Mouse (Mus musculus) left cerebral cortex, postnatal 36 days (tissue): ENCODE data around the gene Arhgef10l. TPM values are rescaled to one million over a fixed set of nuclear protein-coding genes. Genes with fewer than 3 reads are reported as not detected.

ENCODE experiments used
- DNase-seq, 2 experiments: peaks; one replicate each; pipeline ENCODE4 v3.0.0; 2021 to 2022; ENCODE audit warnings: low spot score in 2 of 2, mixed read lengths in 1 of 2
- intact Hi-C: fragments of 180-260 bp; cut with DNase I; formaldehyde crosslinking; loops from one replicate; pipeline ENCODE4 v1.15.1; 2025
- total RNA-seq, 2 experiments: library from RNA; stranded (reverse); gene quantifications; 2 replicates each; pipeline ENCODE4 v1.2.3; 2021

The Arhgef10l gene
- total RNA-seq, 2 experiments from 2014 or later: 61.0 to 63.4 TPM

GRCm38 (mm10) chr4:140617391-140618385 lies 48.1 kb downstream of the Arhgef10l start:
- no peak for DNase-seq
- intact Hi-C loops: no loop called here

- intact Hi-C loops: no loop called here
- DNase-seq: no peak
Observed at GRCm38 (mm10) chr4:140616894-140617293, 48.9 kb downstream of the Arhgef10l start.

- DNase-seq: no peak
- intact Hi-C loops: no loop called here
Observed at GRCm38 (mm10) chr4:140616196-140616595, 49.6 kb downstream of the Arhgef10l start.

- no peak for DNase-seq
- intact Hi-C loops: no loop called here
Observed at GRCm38 (mm10) chr4:140615771-140616170, 50.0 kb downstream of the Arhgef10l start.

GRCm38 (mm10) chr4:140614553-140614952 lies 51.3 kb downstream of the Arhgef10l start:
- no peak for DNase-seq
- intact Hi-C loops: no loop called here

- intact Hi-C loops: no loop called here
- DNase-seq: no peak
Observed at GRCm38 (mm10) chr4:140614145-140614544, 51.7 kb downstream of the Arhgef10l start.

- DNase-seq: no peak
- intact Hi-C loops: no loop called here
Observed at GRCm38 (mm10) chr4:140610841-140611609, 54.8 kb downstream of the Arhgef10l start.

GRCm38 (mm10) chr4:140608228-140608720 lies 57.5 kb downstream of the Arhgef10l start:
- intact Hi-C loops: no loop called here

GRCm38 (mm10) chr4:140606779-140607178 lies 59.0 kb downstream of the Arhgef10l start:
- no peak for DNase-seq
- intact Hi-C loops: no loop called here

More at GRCm38 (mm10) chr4:140608228-140608720, 57.5 kb downstream of the Arhgef10l start:
- no peak for DNase-seq

GRCm38 (mm10) chr4:140606197-140606596 lies 59.6 kb downstream of the Arhgef10l start:
- DNase-seq: no peak
- intact Hi-C loops: no loop called here

GRCm38 (mm10) chr4:140605790-140606189 lies 60.0 kb downstream of the Arhgef10l start:
- DNase-seq: no peak
- intact Hi-C loops: no loop called here

- no peak for DNase-seq
- intact Hi-C loops: no loop called here
Observed at GRCm38 (mm10) chr4:140605247-140605646, 60.6 kb downstream of the Arhgef10l start.

GRCm38 (mm10) chr4:140604541-140604940 lies 61.3 kb downstream of the Arhgef10l start:
- intact Hi-C loops: no loop called here
- no peak for DNase-seq

- DNase-seq: no peak
- intact Hi-C loops: no loop called here
Observed at GRCm38 (mm10) chr4:140602022-140602421, 63.8 kb downstream of the Arhgef10l start.

GRCm38 (mm10) chr4:140601153-140601552 lies 64.7 kb downstream of the Arhgef10l start:
- intact Hi-C loops: no loop called here
- DNase-seq: no peak

GRCm38 (mm10) chr4:140598846-140599245 lies 67.0 kb downstream of the Arhgef10l start:
- no peak for DNase-seq
- intact Hi-C loops: no loop called here

GRCm38 (mm10) chr4:140597928-140598327 lies 67.9 kb downstream of the Arhgef10l start:
- intact Hi-C loops: no loop called here
- no peak for DNase-seq

- intact Hi-C loops: no loop called here
- DNase-seq: no peak
Observed at GRCm38 (mm10) chr4:140597378-140597777, 68.4 kb downstream of the Arhgef10l start.

- no peak for DNase-seq
- intact Hi-C loops: no loop called here
Observed at GRCm38 (mm10) chr4:140593771-140594505, 71.9 kb downstream of the Arhgef10l start.
